Mouse (Mus musculus) intestine, embryonic 14.5 days (tissue): Measurements from ENCODE around the gene Tssk6. TPM values are rescaled to one million over a fixed set of nuclear protein-coding genes. Genes with fewer than 3 reads are reported as not detected.

Experiments used
- ATAC-seq: fragments of 200-750 bp; cut with Nextera tagmentation; replicated peaks from 2 replicates; pipeline ENCODE4 v1.8.0; 2017; ENCODE audit warnings: low read depth, moderate number of reproducible peaks, moderate TSS enrichment, moderate library complexity; ENCODE audit not compliant: low FRiP score, low TSS enrichment
- DNase-seq: peaks from one replicate; pipeline ENCODE4 v3.0.0-alpha.2; 2018; ENCODE audit warnings: low spot score
- H3K27ac ChIP-seq: fragments of 300-500 bp; sonication (generic); 2 replicates; pipeline ENCODE4 v1.5.1; 2014; ENCODE audit warnings: low read depth, mild to moderate bottlenecking, control low read depth
- H3K27me3 ChIP-seq: fragments of 300-500 bp; sonication (generic); replicated peaks from 2 replicates; pipeline ENCODE4 v1.6.1; 2014; ENCODE audit warnings: low read length, control low read depth; ENCODE audit not compliant: control insufficient read depth, insufficient read depth
- H3K36me3 ChIP-seq: fragments of 300-500 bp; sonication (generic); 2 replicates; pipeline ENCODE4 v1.6.1; 2014; ENCODE audit warnings: low read length, control low read depth; ENCODE audit not compliant: control insufficient read depth, insufficient read depth
- H3K4me1 ChIP-seq: fragments of 300-500 bp; sonication (generic); replicated peaks from 2 replicates; pipeline ENCODE4 v1.6.1; 2014; ENCODE audit warnings: low read length, control low read depth, mixed read lengths; ENCODE audit not compliant: control insufficient read depth, insufficient read depth
- H3K4me2 ChIP-seq: fragments of 300-500 bp; sonication (generic); 2 replicates; pipeline ENCODE4 v1.6.1; 2014; ENCODE audit warnings: low read length
- H3K4me3 ChIP-seq: fragments of 300-500 bp; sonication (generic); 2 replicates; pipeline ENCODE4 v1.5.1; 2014; ENCODE audit warnings: low read depth, low read length, control low read depth, mixed read lengths
- H3K9ac ChIP-seq: fragments of 300-500 bp; sonication (generic); 2 replicates; pipeline ENCODE4 v1.6.1; 2014; ENCODE audit warnings: mild to moderate bottlenecking, low read length
- H3K9me3 ChIP-seq: fragments of 300-500 bp; sonication (generic); 2 replicates; pipeline ENCODE4 v1.6.1; 2016; ENCODE audit warnings: low read length, control low read depth; ENCODE audit not compliant: control insufficient read depth
- WGBS: fragments of 180-500 bp; shearing (Covaris S2); extraction: QIAGEN DNeasy Blood & Tissue Kit; methylation state at CpG from one replicate; pipeline ENCODE4 v1.1.7; 2014; 5-methylcytosine and 5-hydroxymethylcytosine counted together
- polyA plus RNA-seq: library from polyadenylated mRNA; unstranded; fragments of >200 nt; fragmentation: Nextera tagmentation; extraction: Ambion mirVana; gene quantifications from 2 replicates; pipeline ENCODE4 v1.2.1, GENCODE M21; 2014

The Tssk6 gene
- polyA plus RNA-seq, 1 experiment from 2014 or later, result 4.0 TPM

GRCm38 (mm10) chr8:69919010-69919409, 17.0 kb downstream of the Tssk6 start:
- Histone ChIP-seq H3K4me3 (no peak overlapping the region), H3K27me3 (no peaks in the 10 kb centered on the region), H3K4me1 (peaks cover 11% of the 10 kb centered on the region), H3K4me2 (no peak overlapping the region), H3K36me3 (peaks cover 37% of the 10 kb centered on the region), H3K27ac (peak overlapping the region; percentile 9; the same call in 1 of the 2 replicates), H3K9me3 (no peaks in the 10 kb centered on the region), H3K9ac (no peak overlapping the region)
- DNase-seq (peak; percentile 88), ATAC-seq (peak; percentile 33; the same call in 1 of the 2 replicates)
- 78% methylated on average over 1 of the region's 1 CpGs for WGBS

GRCm38 (mm10) chr8:69919876-69920662, 18.1 kb downstream of the Tssk6 start:
- Histone ChIP-seq H3K27ac (peak overlapping the region; percentile 47), H3K9ac (no peak overlapping the region), H3K36me3 (peaks cover 26% of the 10 kb centered on the region), H3K4me2 (no peak overlapping the region), H3K4me1 (peaks cover 11% of the 10 kb centered on the region), H3K9me3 (no peaks in the 10 kb centered on the region), H3K4me3 (no peak overlapping the region), H3K27me3 (no peaks in the 10 kb centered on the region)
- WGBS, result 42% methylated on average over 11 of the region's 11 CpGs
- DNase-seq, result no peak
- peak; percentile 59; the same call in 1 of the 2 replicates for ATAC-seq

GRCm38 (mm10) chr8:69921141-69921540, 19.2 kb downstream of the Tssk6 start:
- WGBS, result 80% methylated on average over 2 of the region's 2 CpGs
- no peak for DNase-seq
- no peak overlapping the region for H3K9ac ChIP-seq
- no peak for ATAC-seq
- H3K4me3 ChIP-seq, result no peak overlapping the region
- peaks cover 20% of the 10 kb centered on the region for H3K36me3 ChIP-seq
- H3K4me1 ChIP-seq, result peaks cover 11% of the 10 kb centered on the region
- peak overlapping the region; percentile 47; the same call in 1 of the 2 replicates for H3K27ac ChIP-seq
- no peaks in the 10 kb centered on the region for H3K9me3 ChIP-seq
- H3K27me3 ChIP-seq, result no peaks in the 10 kb centered on the region
- no peak overlapping the region for H3K4me2 ChIP-seq

- H3K4me2 ChIP-seq, result no peak overlapping the region
- whole genome bisulfite sequencing, result 78% methylated on average over 1 of the region's 1 CpGs
- H3K9me3 ChIP-seq, result no peaks in the 10 kb centered on the region
- no peak overlapping the region for H3K9ac ChIP-seq
- H3K4me1 ChIP-seq, result peaks cover 11% of the 10 kb centered on the region
- ATAC-seq, result no peak
- H3K27ac ChIP-seq, result no peak overlapping the region
- no peaks in the 10 kb centered on the region for H3K27me3 ChIP-seq
- DNase-seq, result no peak
- peaks cover 4% of the 10 kb centered on the region; the same call in 1 of the 2 replicates for H3K36me3 ChIP-seq
- H3K4me3 ChIP-seq, result no peak overlapping the region
Observed at GRCm38 (mm10) chr8:69923986-69924385, 22.0 kb downstream of the Tssk6 start.

- H3K36me3 ChIP-seq, result peaks cover 4% of the 10 kb centered on the region; the same call in 1 of the 2 replicates
- DNase-seq (no peak), ATAC-seq (no peak)
- H3K27me3 ChIP-seq, result no peaks in the 10 kb centered on the region
- no peak overlapping the region for H3K4me2 ChIP-seq
- no peaks in the 10 kb centered on the region for H3K9me3 ChIP-seq
- no peak overlapping the region for H3K27ac ChIP-seq
- H3K4me3 ChIP-seq, result no peak overlapping the region
- no peaks in the 10 kb centered on the region for H3K4me1 ChIP-seq
- no peak overlapping the region for H3K9ac ChIP-seq
Observed at GRCm38 (mm10) chr8:69926901-69927300, 24.9 kb downstream of the Tssk6 start.

- H3K4me3 ChIP-seq, result no peak overlapping the region
- DNase-seq (no peak), ATAC-seq (no peak)
- H3K9ac ChIP-seq, result no peak overlapping the region
- H3K9me3 ChIP-seq, result no peaks in the 10 kb centered on the region
- H3K4me1 ChIP-seq, result peaks cover 16% of the 10 kb centered on the region
- H3K4me2 ChIP-seq, result no peak overlapping the region
- no peaks in the 10 kb centered on the region for H3K27me3 ChIP-seq
- 77% methylated on average over 2 of the region's 2 CpGs for WGBS
- no peak overlapping the region for H3K27ac ChIP-seq
- peaks cover 18% of the 10 kb centered on the region for H3K36me3 ChIP-seq
Observed at GRCm38 (mm10) chr8:69933811-69934210, 31.8 kb downstream of the Tssk6 start.

GRCm38 (mm10) chr8:69934582-69934981, 32.6 kb downstream of the Tssk6 start:
- Histone ChIP-seq H3K9me3 (no peaks in the 10 kb centered on the region), H3K27me3 (no peaks in the 10 kb centered on the region), H3K9ac (no peak overlapping the region), H3K4me2 (no peak overlapping the region), H3K4me1 (peaks cover 16% of the 10 kb centered on the region), H3K4me3 (no peak overlapping the region), H3K36me3 (peaks cover 18% of the 10 kb centered on the region), H3K27ac (no peak overlapping the region)
- WGBS, result 85% methylated on average over 5 of the region's 5 CpGs
- ATAC-seq (no peak), DNase-seq (no peak)

- Histone ChIP-seq H3K4me1 (peaks cover 23% of the 10 kb centered on the region), H3K27ac (0 out of 2 replicates have a peak overlapping the region, but pooled peaks have one; percentile 57), H3K36me3 (peaks cover 18% of the 10 kb centered on the region), H3K27me3 (no peaks in the 10 kb centered on the region), H3K9ac (no peak overlapping the region), H3K4me3 (no peak overlapping the region), H3K9me3 (no peaks in the 10 kb centered on the region), H3K4me2 (no peak overlapping the region)
- 77% methylated on average over 3 of the region's 3 CpGs for WGBS
- DNase-seq (no peak), ATAC-seq (peak; percentile 34; the same call in 1 of the 2 replicates)
Observed at GRCm38 (mm10) chr8:69935431-69935830, 33.4 kb downstream of the Tssk6 start.
